Mouse (Mus musculus) adipocyte (in vitro differentiated cells): ENCODE measurements around the gene Aqp7.

Experiments
- DNase-seq: peaks from one replicate; pipeline ENCODE4 v3.0.0-alpha.2; 2016; ENCODE audit warnings: low spot score

Gene Aqp7

GRCm38 (mm10) chr4:41000271-41000670 lies 47.7 kb downstream of the Aqp7 start:
- DNase-seq: no peak

GRCm38 (mm10) chr4:40997916-40998315 lies 50.0 kb downstream of the Aqp7 start:
- no peak for DNase-seq

GRCm38 (mm10) chr4:40996302-40996701 lies 51.6 kb downstream of the Aqp7 start:
- DNase-seq: no peak

GRCm38 (mm10) chr4:40989633-40990032 lies 58.3 kb downstream of the Aqp7 start:
- no peak for DNase-seq

- peak; percentile 84 for DNase-seq
Measured at GRCm38 (mm10) chr4:40983686-40984085, 64.3 kb downstream of the Aqp7 start.
